Mouse (Mus musculus): ENCODE measurements around the gene Slc25a48.

Slc25a48 gene

DNA sequence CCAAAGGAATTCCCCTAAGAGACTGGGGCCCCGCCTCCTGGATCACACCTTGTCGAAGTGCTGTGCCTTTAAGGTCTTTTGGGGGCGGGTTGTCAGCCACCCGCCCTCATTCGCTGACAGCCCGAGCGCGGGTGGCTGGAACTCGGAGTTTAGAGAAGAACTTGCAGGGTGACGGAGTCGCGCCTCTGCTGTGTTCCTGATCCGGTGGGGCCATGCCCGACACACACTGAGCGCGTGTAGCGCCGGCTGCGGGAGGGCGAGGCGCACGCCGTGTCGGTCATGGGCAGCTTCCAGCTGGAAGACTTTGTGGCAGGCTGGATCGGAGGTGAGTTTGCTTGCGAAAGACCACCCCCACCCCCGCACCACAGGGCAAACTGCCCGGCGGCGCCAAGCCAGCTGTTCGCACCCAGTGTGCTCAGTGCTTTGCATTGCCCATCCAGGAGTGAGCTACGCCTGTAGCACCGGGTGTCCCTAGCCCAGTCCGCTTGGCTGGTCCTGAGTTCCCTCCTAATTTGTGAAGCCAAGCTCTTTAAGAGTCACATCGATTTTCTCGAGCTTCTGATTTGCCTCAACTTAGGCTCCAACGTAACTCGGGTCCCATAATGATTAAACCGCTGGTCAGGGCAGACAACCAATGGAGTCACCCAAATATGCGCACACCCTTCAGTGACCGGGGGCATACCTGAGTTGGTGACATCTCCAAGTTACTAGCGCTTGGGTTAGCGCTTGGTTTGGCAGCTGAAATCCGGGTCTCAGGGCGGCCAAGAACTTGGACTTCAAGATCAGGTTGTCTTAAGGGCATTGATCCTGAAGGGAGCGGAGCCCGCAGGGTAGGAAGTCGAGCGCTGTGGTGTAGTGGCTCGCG is at the start of gene Slc25a48:
Gene Slc25a48 (plus strand): TSS at position 145 of the 865 bp plus-strand sequence.
- no peak for DNase-seq (ENCODE audit: low spot score)

DNA sequence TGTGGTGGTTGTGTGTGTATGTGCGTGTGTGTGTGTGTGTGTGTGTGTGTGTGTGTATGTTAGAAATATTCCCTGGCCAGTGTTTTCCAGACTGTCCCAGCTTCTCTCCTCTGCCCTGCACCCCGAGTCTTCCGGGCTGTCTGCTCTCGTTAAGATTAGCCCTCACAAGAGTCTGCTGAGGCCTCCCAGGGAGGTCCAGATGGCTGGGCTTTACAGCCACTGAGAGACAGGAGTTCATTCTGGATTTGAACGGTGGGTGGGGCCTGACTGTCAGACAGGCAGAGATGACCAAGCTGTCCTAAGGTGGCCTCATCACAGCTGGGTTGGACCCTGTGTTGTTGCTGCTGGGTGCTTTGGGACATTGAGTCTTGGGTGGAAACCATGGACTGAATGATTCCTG is 40.6 kb upstream of the Slc25a48 start:
- DNase-seq (ENCODE audit: low spot score), result peak; percentile 19

DNA sequence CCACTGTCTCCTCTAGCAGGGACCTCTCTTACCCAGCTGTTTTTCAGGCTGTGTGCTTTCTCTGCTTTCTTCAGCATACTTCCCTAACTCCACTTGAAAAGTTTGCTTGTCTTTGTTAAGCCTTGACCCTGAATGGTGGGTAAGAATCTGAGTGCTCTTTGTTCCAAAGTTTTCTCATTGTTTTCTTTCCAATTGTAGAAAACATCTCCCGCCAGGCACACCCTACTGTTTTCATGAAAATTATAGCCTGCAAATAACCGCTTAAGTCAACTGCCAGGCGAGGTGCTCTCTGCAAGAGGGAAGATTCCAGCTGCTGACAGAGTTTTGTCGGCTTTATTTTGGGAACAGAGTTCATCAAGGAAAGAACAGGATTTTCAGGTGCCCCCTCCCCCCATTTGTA is 37.0 kb upstream of the Slc25a48 start:
- no peak for DNase-seq (ENCODE audit: low spot score)

GRCm38 (mm10) chr13:56403381-56404086 is 34.6 kb upstream of the Slc25a48 start:
- no peak for DNase-seq (ENCODE audit: low spot score)

DNA sequence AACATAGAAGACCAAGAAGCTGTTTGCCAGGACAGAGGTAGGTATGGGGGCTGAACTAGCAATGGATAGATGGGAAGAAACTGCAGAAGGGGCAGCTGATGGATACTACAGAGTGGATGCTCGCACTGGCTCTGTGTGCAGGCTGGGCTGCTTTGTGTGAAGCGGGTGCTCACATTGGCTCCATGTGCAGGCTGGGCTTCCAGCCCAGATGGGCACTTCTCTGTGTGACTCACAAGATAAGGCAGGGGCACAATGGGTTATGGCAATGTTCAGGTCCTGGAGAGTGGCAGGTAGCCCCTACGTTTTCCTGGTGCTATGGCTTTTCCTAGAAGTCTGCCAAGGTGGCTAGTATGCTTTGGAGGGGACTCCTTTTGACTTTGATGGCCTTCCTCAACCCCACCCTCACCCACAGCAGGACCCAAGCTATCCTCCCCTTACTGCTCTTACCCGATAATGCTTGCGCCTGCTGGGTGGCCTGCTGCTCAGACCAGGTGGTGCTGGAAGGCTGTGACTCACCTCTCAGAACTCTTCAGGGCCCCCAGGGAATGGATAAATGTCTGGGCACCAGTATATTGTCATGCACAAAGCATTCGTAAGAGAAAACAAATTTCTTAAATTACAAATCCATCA is 33.5 kb upstream of the Slc25a48 start:
- DNase-seq (ENCODE audit: low spot score), result no peak

DNA sequence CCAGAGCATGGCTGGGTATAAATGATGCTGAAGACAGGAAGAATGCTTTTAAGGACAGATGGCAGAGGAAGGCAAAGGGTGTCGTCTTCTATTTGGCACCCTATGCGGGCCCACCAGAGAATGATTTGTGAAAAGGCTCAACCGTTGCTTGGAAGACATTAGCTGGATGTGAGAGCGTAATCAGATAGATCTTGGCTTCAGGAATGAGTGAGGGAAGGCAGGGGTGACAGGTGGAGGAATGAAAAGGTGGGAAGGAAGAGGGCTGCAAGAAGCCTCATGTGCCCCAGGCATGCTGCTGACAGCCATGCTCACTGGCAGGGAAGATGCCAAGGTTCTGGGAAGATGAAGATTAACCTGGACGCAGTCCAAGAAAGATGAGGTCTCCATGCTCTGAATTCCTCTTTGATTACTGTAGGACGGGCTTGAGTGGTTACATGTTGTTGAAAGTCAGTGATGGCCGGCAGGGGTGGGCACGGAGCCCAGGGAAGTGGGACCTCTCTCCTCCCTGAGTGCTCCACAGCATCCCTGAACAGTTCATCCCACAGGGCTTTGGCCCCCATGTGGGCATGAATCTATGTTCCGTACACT is 25.8 kb upstream of the Slc25a48 start:
- no peak for DNase-seq (ENCODE audit: low spot score)

DNA sequence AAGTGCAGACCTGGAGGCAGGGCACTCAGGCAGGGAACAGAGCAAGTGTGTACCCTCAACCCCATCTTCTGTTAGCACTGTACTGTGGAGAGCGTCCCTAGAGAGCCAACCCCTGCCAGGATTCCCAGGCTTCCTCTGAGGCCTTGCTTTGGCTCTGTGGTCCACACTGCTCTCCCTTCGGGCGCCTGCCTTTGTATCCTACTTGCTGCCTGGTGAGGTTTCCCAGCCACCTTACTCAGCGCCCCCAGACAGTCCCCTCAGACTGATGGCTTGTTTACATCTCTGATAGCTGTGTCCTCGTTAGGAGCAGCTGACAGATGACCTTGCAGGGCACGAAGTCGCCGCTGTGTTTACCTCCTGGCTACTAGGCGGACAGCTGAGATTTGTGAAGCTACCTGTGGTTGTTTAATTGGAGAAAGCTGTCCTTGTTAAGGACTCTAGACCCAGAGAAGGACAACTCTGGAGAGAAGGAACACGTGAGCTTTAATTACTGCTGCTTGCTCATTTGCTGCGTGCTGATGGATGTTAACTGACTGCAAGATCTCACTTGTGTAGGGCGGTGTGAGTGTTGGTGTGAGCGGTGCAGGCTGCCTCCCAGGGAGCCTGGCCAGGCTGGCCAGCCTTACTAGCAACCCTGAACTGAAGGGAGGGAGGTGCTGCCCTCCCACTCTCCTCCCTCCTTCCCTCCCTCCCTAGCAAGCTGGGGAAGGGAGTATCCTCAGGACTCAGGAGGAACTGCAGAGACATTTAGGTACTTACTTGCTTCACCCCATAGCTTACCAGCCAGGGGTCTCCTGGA is 19.3 kb upstream of the Slc25a48 start:
- DNase-seq (ENCODE audit: low spot score), result peak; percentile 35

DNA sequence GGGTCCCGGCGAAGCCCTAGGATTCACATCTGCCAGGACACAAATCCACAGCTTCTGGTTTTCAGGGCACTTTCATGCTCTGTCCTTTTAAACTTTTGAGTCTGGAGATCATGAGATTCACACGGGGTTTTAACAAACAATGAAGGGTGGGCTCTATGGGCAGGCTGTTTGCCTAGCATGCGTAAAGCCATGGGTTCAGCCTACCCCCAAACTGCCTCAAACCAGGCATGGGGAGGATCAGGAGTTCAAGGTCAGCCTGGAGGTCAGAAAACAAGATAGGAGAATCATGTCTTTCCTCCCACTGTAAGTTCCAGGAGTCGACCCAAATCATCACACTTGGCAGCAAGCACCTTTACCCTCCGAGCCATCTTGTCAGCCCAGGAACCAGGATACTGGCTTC is 18.6 kb upstream of the Slc25a48 start:
- DNase-seq (ENCODE audit: low spot score), result no peak

GRCm38 (mm10) chr13:56422072-56422723 is 16.0 kb upstream of the Slc25a48 start:
- peak; percentile 44 for DNase-seq (ENCODE audit: low spot score)

DNA sequence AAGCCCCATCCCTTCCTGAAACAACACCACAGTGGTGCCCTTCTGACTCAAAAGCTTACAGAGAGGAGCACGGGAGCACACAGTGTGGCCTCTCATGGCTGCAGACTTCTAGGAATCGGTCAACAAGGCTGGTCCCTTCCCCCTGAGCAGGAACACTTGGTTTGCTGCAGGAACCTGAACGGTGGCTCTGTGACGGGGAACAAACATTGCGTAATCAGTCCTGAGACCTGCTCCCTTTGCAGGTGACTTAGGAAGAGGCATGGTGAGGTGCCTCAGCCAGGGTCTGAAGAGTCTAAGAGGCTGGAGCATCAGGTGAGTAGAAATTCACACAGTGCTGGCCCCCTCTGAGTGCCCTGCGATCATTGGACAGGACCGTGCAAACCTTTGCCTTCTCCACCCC is 12.2 kb upstream of the Slc25a48 start:
- DNase-seq (ENCODE audit: low spot score), result no peak

DNA sequence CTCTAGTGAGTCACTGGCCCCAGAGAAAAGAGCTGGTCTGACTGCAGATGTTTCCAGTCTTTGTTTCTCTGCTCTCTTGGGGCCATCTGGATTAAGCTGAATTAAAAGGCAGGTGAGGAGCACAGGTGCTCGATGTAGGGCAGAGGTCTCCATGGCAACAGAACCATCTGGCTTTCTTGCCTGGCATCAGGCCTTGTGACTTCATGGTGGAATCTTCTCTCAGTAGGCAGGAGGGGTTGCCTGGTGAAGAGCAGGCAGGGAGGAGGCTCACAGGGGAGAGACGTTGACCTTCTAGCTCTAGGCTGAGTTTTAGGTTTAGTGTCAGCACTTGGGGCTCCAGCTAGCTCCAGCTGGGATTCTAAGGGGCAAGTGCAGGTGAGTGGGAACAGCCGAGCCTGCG is 11.8 kb upstream of the Slc25a48 start, which contains the start of gene Gm3045:
Gene Gm3045 (plus strand): TSS at position 230 of the 400 bp plus-strand sequence.
- DNase-seq (ENCODE audit: low spot score), result no peak

DNA sequence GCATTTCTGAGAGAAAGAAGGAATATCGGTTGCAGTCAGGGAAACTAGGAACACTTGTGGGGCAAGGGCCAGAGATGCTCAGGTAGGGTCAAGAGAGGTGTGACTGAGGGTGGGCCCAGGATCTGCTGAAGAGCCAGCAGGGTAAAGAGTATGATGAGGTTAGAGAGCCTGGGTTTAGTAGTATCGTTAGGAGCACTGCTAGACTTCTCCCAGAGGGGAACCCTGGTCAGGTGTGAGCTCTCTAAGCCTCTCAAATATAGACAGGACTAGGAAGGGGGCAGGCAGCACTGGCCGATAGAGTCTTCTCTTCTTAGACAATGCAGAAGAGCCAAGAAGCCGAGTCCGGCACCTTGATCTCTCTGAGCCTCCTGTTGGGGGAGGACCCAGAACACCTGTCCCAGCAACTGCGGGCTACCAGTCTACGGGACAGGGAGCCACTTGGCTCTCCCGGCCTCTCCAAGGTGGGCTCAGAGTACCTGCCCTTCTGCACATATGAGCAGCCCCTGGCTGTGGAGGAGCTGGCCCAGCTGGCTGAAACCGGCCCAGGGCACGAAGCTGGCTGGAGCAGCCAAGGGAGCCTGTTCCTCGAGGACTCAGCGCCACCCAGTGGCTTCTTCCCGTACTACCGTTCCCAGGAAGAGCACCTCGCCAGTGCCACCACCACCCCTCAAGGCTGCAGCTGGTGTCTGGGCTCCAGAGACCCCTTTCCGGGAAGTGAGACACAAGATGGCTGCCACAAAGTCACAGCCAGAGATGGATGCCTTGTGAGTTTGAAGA is 9.2 kb upstream of the Slc25a48 start:
- peak; percentile 29 for DNase-seq (ENCODE audit: low spot score)

GRCm38 (mm10) chr13:56432496-56432895 is 5.7 kb upstream of the Slc25a48 start:
- DNase-seq (ENCODE audit: low spot score), result no peak

GRCm38 (mm10) chr13:56433466-56433865 is 4.7 kb upstream of the Slc25a48 start:
- peak; percentile 58 for DNase-seq (ENCODE audit: low spot score)

GRCm38 (mm10) chr13:56434311-56434751 is 3.8 kb upstream of the Slc25a48 start:
- DNase-seq (ENCODE audit: low spot score), result peak; percentile 69

DNA sequence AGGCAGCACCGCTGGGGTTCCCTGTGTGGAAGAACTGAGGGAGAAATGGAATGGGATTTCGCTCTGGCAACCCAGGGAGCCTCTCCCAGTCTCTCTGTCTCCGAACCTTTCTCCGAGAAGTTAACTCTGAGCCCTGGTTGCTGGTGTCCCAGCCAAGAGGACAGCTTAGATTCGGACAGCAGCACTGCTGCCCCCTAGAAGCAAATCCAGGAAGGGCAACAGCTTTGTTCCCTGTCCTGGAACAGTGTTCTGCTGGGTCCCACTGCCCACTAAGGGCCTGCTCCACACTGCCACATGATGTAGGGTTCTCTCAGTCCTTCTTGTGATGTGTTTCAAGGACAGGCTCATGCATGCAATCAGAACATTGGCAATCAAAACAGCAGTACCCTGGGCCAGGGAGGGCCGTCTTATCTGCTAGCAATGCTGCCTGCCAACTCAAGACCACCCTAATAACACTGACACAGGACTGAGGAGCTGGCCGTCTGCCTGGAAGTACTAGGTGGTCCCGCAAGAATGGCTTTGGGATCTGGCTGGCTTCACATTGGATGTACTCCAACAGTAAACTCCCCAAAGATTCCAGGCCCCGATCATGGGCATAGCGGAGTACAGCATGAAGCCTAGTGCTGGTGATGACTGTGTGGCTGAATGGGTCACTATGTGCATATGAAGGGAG is 2.4 kb upstream of the Slc25a48 start:
- DNase-seq (ENCODE audit: low spot score), result no peak

DNA sequence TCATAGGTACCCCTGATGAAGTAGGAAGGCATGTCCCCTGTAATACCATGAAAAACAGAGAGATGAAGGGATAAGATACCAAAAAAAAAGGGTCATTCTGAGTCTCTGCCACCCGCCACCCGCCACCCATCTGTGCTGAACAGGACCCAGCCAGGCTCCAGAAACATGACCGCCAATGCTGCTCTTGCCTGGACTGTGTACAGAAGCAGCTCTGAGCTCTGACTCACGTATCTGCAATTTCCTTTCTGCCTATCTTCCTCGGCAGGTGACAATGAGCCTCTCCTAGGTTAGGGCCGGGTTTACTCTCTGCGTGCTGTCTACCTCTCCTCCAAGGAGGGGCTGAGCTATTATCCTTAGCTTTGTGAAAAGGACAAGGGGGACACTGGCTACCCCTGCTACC is 5.3 kb downstream of the Slc25a48 start:
- DNase-seq (ENCODE audit: low spot score), result no peak

GRCm38 (mm10) chr13:56444112-56444511 is 6.0 kb downstream of the Slc25a48 start:
- no peak for DNase-seq (ENCODE audit: low spot score)

- DNase-seq (ENCODE audit: low spot score), result no peak
These were observed 6.8 kb downstream of the Slc25a48 start for GRCm38 (mm10) chr13:56444996-56445395.

All from testis, postnatal 14 days (tissue).